Mouse (Mus musculus) right cerebral cortex, postnatal 14 days (tissue): ENCODE measurements around the gene Icam5.
"Not testable (repeated sequence)": the region's sequence is repeated elsewhere in the genome, so short reads cannot be mapped to it uniquely, and the experiment has no call there.

Source experiments
- DNase-seq: peaks from one replicate; pipeline ENCODE4 v3.0.0; 2022

Icam5 gene

DNA sequence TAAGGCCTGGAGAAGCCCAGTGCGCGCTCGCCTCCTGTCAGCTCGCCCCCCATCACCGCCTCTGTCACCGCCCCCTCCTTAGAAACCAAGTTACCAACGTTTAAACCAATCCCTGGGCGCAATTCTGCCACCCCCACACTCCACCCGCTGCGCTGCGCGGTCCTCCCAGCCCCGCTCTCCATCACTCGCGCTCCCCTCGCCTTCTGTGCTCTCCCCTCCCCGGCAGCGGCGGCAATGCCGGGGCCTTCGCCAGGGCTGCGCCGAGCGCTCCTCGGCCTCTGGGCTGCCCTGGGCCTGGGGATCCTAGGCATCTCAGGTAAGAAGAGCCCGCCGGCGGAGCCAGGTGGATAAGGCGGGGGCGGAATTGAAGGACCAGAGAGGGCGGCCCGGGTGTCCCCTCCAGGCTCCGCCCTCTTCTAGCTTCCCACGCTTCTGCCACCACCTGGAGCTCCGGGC is at the start of gene Icam5:
Gene Icam5, plus strand, starts transcription at position 178 of the 456 bp plus-strand sequence.
- DNase-seq: peak; percentile 80

DNA sequence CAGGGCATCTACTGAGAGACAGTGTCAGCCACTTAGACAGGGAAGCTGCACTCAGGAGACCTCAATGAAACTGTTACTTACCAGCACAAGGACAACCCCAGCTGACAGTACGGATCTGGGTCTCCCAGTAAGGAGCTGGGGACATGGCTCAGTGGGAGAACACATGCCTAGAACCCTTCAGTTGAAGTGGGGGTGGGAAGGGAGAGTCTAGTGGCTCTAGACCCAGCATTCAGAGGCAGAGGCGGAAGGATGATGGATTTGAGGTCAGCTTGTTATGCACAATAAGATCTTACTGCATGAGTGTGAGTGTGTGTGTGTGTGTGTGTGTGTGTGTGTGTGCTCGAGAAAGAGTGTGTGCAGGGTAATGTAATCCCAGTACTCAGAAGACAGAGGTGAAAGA is 49.7 kb upstream of the Icam5 start:
- no peak for DNase-seq

DNA sequence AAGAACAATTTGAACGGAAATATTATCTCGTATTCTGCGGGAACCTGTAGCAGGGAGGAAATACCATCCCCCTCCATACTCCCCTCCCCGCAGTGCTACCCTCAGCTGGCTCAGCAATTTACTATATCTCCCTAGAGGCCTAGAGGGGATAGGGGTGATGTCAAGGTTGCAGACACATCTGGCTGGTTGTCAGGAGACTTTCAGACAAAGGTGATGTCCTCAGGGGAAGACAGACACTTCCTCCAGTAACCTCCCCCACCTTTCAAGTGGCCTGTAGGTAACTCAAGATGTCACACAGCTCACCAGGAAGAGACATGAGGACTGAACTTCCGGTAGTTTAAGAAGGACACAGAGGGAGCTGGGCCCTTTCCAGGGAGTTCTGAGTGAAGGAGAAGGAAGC is 48.7 kb upstream of the Icam5 start:
- no peak for DNase-seq

DNA sequence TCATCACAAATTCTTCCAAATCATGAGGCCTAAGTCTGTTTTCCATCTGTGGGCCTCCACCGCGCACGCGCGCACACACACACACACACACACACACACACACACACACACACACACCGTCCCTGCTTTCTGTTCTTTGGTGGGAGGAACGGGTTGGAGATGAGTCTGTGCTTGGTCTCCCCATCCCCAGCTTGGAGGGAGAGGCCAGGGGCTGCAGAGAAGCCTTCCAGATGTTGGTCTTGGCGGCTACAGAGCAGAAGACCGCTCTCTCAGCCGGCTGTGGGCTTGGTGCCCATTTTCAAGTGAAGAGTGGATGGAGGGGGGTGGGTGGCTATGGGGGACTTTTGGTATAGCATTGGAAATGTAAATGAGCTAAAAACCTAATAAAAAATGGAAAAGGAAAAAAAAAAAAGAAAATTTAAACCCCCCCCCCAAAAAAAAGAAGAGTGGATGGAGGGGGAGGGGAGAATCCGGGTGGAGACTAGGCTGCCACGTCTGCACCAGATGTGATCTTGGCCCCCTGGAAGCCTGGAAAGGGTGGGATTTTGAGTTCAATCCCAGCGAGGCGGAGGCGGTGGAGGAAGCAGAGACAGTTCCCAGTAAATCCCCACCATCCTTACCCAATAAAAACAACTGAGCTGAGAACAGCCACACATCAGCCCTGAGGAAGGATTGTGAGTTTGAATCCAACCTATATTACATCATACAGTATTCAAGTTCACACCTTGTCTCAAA is 44.8 kb upstream of the Icam5 start:
- no peak for DNase-seq

DNA sequence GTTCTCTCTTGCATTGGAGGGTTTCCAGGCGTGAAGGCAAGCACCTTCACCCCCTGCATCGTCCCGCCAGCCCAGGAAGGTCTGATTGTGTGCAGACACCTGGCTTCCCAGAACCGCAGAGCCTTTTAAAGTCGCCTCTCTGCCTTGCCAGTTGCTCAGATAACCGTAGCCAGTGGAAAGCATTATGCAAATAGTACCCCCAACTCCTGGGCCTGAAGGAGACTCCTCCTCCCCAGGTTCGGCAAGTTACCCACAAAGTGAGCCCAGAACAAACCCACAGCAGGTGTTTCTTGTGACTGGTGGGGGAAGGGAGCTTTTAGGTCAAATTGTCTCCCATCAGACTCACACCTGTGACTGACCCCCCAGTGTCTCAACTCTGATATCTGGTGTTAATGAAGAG is 43.9 kb upstream of the Icam5 start:
- no peak for DNase-seq

DNA sequence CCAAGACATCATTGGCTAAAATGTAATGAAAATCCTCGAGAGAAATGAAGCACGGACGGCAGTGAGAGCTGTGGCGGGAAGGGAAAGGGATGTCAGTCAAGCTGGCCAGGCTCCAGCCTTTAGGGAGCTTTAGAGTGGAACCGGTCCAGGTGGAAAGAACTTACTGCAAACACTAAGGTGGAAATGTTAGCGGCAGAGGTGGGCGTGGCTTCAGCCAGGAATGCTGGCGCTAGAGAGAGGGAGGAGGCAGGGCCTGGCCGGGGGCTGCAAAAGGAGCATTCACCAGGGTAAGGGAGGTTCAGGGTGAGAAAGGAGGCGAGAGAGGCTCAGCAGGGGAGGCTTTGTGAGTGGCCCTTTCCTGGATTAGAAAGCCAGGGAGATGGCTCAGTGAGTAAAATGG is 41.0 kb upstream of the Icam5 start:
- DNase-seq: no peak

DNA sequence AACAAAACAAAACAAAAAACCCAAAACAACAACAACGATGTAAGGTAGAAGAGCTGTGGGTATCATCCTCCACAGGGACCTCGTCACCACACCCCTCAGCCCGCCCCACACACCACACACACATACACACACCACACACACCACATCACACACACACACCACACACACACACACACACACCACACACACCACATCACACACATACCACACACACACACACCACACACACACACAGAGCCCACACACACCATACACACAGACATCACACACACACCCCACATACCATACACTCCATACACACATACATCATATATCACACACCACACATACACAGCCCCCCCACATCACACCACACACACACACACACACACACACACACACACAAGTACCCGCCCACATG is 40.3 kb upstream of the Icam5 start:
- no peak for DNase-seq

DNA sequence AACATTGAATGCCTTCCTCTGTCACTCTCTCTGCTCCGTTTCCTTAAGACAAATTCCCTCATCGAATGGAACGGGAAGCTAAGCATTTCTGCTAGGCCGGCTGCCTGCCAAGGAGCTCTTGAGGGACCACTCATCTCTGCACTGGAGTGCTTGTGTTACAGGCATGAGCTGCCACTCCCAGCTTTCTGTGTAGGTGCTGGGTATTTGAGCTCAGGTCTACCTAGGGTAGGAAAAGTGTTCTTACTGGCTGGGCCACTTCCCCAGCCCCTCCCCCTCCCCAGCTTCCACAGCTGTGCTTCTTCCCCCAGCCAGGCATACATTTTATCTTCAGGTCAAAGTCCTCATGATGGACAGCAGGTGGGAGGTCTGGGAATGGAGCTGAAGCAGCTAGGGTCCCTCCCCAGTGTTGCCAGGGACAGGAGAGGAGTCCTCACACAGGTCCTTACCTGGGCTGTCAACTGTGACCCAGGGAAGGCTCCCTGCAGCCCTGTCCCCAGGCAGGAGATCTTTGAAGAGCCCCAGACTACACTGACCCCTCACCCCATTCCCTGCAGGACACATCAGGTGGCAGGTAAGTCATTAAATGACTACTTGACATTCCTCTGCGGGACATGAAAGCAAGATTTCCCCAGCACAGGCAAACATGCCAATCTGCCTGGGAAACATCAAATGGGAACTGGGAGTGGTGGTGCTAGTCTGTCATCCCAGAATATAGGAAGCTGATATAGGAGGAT is 38.5 kb upstream of the Icam5 start:
- DNase-seq: no peak

DNA sequence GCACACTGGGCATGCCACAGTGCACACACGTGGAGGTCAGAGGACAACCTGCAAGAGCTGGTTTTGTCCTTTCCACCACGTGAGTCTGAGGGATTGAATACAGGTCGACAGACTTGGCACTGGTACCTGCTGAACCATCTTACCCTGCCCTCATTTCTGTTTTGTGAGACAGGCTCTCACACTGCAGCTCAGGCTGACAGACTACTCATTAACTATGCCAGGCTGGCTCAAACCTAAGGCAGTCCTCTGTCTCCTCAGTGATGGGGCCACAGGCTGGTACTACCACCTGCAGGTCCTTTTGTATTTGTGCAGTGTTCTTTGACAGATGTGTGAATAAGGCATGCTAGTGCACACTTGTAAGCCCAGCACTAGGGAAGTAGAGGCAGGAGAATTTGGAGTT is 36.8 kb upstream of the Icam5 start:
- no peak for DNase-seq

DNA sequence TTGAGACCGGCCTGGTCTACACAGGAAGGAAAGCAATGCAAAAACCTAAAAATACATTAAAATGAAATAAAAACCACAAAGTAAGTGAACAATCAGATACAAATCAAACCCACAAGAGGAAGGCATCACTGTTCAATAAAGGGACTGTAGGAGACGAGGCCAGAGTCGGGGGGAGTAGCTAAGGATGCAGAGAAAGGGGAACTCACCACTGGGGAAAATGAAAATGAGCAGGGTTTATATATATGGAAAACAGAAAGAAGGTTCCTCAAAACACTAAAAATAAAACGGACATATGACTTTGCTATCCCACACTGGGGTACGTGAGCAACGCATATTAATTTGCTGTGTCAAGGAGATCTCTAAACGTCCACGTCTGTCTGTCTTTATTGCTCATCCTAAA is 34.8 kb upstream of the Icam5 start:
- DNase-seq: no peak

DNA sequence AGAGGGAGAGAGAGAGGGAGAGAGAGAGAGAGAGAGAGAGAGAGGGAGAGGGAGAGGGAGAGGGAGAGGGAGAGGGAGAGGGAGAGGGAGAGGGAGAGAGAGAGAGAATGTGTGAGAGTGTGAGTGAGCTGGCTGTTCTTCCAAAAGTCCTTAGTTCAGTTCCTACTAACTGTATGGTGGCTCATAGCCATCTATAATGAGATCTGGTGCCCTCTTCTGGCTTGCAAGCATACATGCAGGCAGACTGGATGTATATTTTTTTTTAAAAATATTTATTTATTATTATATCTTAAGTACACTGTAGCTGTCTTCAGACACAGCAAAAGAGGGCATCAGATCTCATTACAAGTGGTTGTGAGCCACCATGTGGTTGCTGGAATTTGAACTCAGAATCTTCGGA is 33.5 kb upstream of the Icam5 start:
- DNase-seq: not testable (repeated sequence)

DNA sequence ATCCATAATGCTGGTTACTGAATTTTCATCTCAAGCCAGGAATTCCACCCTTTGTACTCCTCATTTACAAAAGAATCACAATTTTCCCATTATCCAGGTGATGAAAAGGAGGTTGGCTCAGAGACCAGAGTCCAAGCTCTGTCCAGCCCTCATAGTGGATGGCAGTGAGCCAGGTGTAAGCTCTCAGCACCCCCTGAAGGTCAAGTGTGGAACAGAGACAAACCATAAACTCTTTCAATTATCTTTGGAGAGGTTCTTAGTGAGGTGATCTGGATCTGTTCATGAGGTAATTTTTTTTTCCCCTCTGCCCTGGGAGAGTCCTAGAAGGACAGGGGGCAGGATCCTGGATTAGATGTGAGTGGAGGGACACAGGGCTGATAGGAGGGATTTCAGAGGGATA is 31.1 kb upstream of the Icam5 start:
- no peak for DNase-seq

DNA sequence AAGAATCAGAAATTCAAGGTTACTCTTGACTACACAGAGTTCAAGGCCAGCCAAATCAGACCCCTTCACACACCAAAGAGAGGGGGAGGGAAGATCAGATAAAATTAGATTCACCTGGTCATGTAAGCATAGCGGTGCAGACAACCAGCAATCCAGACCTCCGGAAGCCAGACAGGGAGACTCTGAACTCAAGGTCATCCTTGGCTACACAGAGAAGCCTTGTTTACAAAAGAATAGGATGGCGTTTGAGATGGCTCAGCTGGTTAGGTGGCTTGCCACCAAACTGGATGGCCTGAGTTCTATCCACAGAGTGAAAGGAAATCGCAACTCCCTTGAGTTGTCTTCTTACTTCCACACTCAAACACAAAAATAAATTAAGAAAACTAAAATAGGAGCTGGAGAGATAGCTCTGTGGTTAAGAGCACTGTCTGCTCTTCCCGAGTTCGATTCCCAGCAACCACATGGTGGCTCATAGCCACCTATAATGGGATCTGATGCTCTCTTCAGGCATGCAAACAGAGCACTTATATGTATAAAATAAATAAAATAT is 30.1 kb upstream of the Icam5 start:
- no peak for DNase-seq

DNA sequence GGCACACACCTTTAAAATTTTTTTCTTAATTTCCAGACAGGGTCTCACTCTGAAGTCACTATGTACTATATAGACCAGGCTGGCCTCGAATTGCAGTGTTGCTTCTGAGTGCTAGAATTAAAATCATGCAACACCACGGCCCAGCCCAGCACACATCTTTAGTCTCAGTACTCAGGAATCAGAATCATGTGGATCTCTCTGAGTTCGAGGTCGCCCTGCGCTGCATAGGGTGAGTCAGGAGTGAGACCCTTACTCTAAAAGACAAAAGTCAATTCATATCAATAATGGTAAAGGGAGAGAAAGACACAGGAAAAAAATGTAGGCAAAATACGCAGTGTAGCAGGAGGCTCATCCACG is 29.6 kb upstream of the Icam5 start:
- no peak for DNase-seq

DNA sequence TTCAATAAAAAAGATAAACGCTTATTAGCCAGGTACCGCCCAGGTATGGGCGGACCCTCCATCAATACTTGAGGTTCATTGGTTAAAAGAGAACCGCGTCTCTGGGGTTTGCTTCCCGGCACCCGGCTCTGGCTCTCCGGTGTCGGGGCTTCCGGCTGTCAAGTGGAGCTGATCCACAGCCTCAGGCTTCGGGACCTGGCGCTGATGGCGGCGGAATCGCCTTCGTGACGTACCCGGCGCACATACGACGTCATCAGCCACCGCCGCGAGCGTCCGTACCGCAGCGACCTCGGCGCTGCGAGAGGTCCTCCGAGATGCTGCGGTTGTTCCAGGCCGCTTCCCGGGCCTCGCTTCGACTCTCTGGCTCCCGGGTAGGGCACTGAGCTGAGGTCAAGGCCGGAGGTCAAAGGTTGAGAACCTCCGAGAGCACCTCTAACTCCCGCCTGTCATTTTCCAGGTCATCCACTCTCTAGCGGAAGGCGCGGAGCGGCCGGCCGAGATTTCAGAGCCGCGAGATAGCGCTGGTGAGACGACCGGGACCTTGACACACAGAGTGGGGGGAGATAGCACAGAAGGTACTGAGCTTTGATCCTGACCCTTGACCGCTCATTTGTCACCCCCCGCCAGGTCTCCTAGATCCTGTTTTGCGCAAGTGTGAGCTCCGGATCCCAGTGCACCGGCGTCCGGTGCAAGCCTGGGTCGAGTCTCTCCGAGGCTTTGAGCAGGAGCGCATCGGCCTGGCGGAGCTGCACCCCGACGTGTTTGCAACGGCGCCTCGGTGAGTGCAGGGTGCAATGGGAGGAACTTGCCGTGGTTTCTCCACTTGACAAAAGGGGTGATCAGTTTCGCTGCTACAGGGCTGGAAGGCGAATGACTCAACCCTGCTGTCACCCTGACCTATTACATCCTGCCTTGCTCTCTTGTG is 29.0 kb upstream of the Icam5 start, which contains the start of gene Mrpl4:
Gene Mrpl4, plus strand, starts transcription at position 112 of the 925 bp plus-strand sequence.
- peak; percentile 93 for DNase-seq

DNA sequence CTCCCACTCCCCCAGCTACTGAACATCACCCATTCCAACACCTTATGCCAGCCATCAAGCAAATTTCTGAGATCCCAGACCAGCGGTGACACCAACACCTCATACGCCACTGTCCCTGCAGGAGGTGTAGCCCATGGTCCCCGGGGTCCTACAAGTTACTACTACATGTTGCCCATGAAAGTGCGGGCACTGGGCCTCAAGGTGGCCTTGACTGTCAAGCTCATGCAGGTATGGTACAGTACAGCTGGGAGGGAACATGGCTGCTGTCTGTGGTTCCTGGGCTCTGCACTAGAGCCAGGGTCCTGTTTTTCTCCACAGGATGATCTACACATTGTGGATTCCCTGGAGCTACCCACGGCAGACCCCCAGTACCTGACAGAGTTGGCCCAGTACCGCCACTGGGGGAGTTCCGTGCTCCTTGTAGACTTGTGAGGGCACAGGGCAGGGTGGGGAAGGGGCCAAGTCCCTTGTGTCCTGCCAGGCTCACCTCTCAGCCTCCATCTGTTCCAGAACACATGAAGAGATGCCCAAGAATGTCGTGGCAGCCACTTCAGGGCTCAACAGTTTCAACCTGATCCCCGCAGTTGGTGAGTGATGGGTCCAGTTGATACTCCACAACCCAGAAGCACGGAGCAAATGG is 24.4 kb upstream of the Icam5 start:
- DNase-seq: no peak

DNA sequence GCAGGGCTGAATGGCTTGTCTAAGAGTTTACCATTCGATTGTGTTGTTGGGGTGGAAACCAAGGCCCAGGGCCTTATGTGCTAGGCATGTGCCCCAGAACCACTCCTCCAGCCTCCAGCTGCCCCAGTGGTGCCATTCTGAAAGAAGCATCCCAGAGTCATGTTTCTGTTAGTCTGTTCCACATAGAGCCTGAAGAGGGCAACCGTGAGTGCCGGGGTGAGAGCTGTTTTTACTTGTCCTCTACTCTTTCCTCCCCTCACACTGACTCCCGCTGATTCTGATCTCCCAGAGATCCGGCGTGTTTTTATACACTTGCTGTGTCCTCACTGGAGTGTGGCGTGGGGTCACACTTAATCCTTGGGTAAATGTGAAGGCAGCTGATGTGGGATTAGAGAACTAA is 23.9 kb upstream of the Icam5 start:
- no peak for DNase-seq

DNA sequence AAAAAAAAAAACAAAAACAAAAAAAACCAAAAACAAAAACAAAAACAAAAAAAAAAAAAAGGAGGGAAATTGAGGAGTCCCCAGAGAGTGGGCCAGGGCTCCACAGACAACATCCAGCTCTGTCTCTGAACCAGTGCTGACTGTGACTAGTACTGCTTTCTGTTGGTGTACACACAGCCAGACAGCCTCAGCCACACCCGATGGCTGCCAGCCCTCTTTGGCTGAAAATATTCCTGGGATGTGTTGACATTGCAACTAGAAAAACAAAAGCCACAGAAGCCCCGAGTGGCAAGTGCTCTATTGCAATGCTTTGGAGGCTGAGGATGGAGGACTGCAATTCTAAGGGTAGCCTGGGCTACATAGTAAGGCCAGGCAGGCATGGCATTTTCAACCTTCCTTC is 21.5 kb upstream of the Icam5 start:
- no peak for DNase-seq

DNA sequence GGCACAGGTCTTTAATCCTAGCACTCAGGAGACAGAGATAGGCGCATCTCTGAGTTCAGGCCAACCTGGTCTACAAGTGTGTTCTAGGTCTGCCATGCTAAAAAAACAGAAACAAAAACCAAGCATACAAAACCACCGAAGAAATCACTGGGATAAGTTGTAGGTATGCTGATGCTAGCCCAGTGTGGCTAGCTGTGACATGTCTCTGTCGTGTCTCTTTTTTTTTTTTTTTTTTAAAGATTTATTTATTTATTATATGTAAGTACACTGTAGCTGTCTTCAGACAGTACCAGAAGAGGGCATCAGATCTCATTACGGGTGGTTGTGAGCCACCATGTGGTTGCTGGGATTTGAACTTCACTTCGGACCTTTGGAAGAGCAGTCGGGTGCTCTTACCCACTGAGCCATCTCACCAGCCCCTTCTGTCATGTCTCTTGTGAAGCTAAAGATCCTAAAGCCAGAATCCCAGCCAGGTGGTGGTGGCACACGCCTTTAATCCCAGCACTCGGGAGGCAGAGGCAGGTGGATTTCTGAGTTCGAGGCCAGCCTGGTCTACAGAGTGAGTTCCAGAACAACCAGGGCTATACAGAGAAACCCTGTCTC is 20.8 kb upstream of the Icam5 start:
- not testable (repeated sequence) for DNase-seq

DNA sequence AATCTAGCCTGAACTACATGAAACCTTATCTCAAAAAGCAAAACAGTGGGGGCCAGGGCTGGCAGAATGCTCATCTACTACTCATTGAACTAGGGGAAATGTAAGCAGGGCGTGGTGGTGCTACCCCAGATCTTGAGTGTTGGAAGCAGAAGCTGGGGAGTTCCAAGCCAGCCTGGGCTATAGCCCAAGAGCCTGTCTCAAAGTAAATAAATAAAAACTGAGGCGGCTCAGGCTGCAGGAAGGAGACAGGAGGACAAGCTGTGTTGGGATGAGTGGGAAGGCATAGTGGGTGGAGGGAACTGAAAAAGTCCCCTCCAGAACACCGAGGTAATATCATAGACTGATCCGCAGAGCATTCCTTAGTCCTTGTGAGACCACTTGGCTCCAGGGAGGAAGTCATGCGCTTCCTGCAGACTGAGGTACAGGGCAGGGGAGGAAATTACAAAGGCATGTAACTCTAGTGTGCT is 20.0 kb upstream of the Icam5 start:
- no peak for DNase-seq

DNA sequence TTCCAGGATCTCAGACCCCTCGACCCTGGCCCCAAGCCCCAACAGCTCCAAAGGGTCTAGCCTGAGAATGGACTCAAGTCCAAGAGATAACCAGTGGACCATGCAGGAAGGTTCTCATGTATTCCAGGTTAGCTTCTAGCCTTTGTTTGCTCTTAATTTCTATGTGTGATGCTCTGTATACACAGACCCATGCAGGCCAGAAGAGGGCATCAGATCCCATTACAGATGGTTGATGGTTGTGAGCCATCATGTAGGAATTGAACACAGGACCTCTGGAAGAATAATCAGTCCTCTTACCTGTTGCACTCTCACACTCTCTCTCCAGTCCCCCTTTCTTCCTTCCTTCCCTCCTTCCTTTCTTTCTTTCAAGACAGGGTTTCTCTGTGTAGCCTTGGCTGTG is 19.5 kb upstream of the Icam5 start:
- no peak for DNase-seq
